Mouse (Mus musculus) forebrain, embryonic 11.5 days (tissue): Measurements from ENCODE around the gene Cyp4v3. TPM values are rescaled to one million over a fixed set of nuclear protein-coding genes. Genes with fewer than 3 reads are reported as not detected.

ENCODE experiments used
- polyA plus RNA-seq: library from polyadenylated mRNA; unstranded; fragments of >200 nt; fragmentation: Nextera tagmentation; extraction: Ambion mirVana; gene quantifications from 2 replicates; pipeline ENCODE4 v1.2.1, GENCODE M21; 2014

Cyp4v3 gene
- polyA plus RNA-seq, 1 experiment from 2014 or later: 1.6 TPM

Other genes starting within 250 kb of the Cyp4v3 start
- not detected in 2 replicates for gene F11, start 71.2 kb downstream of the Cyp4v3 start, polyA plus RNA-seq
- not detected in 2 replicates for gene Klkb1, start 38.4 kb downstream of the Cyp4v3 start, polyA plus RNA-seq
- gene Gm45753, start 24.8 kb downstream of the Cyp4v3 start, polyA plus RNA-seq: not detected in 2 replicates
- gene Fam149a, start 49.1 kb upstream of the Cyp4v3 start, polyA plus RNA-seq: 9.5 and 10.0 TPM in 2 replicates
- 0.86 and 1.3 TPM in 2 replicates for gene Tlr3, start 77.9 kb upstream of the Cyp4v3 start, polyA plus RNA-seq
- gene Sorbs2, start 174.6 kb upstream of the Cyp4v3 start, polyA plus RNA-seq: 78.7 and 83.0 TPM in 2 replicates